Mouse (Mus musculus) forebrain, embryonic 10.5 days (tissue): ENCODE measurements at regions not wholly inside any gene's neighbourhood (a gene's known extent, or its start where the extent isn't known, plus 50 kb on each side); places are given as distances from the start of the nearest gene placed in this dataset.
A peak's percentile ranks its signal among the peaks of the same experiment; 100 is the strongest.

Experiments used
- DNase-seq: peaks from one replicate; pipeline ENCODE4 v3.0.0-alpha.2; 2017; ENCODE audit warnings: low spot score; ENCODE audit errors: extremely low spot score
- H3K27ac ChIP-seq: fragments of 300-500 bp; sonication (generic); 2 replicates; pipeline ENCODE4 v1.5.1; 2016; ENCODE audit warnings: mild to moderate bottlenecking
- H3K27me3 ChIP-seq: fragments of 300-500 bp; sonication (generic); 2 replicates; pipeline ENCODE4 v1.6.1; 2016; ENCODE audit warnings: mild to moderate bottlenecking; ENCODE audit not compliant: poor library complexity, severe bottlenecking
- H3K36me3 ChIP-seq: fragments of 300-500 bp; sonication (generic); replicated peaks from 2 replicates; pipeline ENCODE4 v1.6.1; 2016; ENCODE audit warnings: mild to moderate bottlenecking, moderate library complexity
- H3K4me1 ChIP-seq: fragments of 300-500 bp; sonication (generic); 2 replicates; pipeline ENCODE4 v1.6.1; 2016
- H3K4me3 ChIP-seq: fragments of 300-500 bp; sonication (generic); 2 replicates; pipeline ENCODE4 v1.5.1; 2016; ENCODE audit warnings: mild to moderate bottlenecking, moderate library complexity
- H3K9me3 ChIP-seq: fragments of 300-500 bp; sonication (generic); 2 replicates; pipeline ENCODE4 v1.6.1; 2016; ENCODE audit warnings: mild to moderate bottlenecking, moderate library complexity
- WGBS: fragments of 180-500 bp; shearing (Covaris S2); methylation state at CpG from one replicate; pipeline ENCODE4 v1.1.7; 2016; 5-methylcytosine and 5-hydroxymethylcytosine counted together

DNA sequence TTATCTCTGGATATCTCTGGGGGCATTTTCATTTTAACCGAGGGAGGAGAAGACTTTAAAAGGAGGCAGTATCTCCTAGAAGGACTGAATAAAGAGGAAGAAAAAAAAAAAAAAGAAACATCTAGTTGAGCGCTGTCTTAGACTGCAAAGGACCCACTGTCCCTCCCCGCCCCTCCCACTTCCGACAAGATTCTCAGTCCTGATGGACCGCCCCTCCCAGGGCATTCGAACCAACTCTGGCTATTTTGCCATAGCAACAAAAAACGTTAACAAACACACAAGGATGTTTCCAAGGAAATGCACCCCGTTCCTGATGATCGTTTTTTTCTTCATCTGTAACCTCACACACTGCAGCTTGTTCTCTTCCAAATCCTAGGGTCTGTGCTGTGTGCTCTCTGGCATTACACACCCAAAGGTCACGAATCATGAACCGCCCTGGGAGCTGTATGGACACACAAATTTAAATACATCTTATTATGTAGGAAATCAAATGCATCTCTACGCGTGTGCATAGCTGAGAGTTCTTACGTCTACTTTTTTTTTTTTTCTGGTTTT is 75.8 kb downstream of the Rnd3 start:
- 76% methylated on average over 14 of the region's 14 CpGs for WGBS
- DNase-seq = no peak
- Histone ChIP-seq H3K4me3 (no peak overlapping the region), H3K36me3 (no peaks in the 10 kb centered on the region), H3K27me3 (no peaks in the 10 kb centered on the region), H3K4me1 (peaks cover 12% of the 10 kb centered on the region), H3K9me3 (no peaks in the 10 kb centered on the region), H3K27ac (no peak overlapping the region)

DNA sequence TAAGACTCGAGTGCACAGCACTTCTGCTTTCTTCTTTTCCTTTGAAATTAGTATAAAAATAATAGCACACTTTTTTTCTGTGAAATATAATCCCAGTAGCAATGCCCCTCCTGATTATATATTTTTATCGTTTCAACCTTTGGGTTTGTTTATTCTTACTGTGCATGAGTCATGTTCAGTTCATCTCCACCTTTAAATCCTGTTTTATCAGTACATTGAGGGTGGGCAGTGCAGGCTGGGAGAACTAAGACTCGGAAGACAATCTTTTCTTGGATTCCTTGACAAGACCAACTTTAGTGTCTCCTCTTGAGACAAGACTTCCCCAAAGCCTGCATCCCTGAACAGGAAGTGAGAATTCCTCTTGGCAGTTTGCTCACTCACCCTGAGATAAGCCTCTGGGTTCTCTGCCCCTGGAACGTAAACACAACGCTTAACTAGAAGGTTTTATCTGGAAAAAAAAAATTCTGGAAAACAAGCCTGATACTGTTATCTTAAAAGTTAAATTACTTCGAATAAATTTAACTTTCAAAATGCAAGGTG is 76.5 kb downstream of the Rnd3 start:
- Histone ChIP-seq H3K4me1 (peaks cover 12% of the 10 kb centered on the region), H3K27ac (no peak overlapping the region), H3K27me3 (no peaks in the 10 kb centered on the region), H3K4me3 (no peak overlapping the region), H3K36me3 (no peaks in the 10 kb centered on the region), H3K9me3 (no peaks in the 10 kb centered on the region)
- 70% methylated on average over 6 of the region's 6 CpGs for WGBS
- DNase-seq = no peak

- H3K36me3 ChIP-seq = no peaks in the 10 kb centered on the region
- no peaks in the 10 kb centered on the region for H3K27me3 ChIP-seq
- no peak for DNase-seq
- H3K4me3 ChIP-seq = no peak overlapping the region
- 74% methylated on average over 2 of the region's 2 CpGs for WGBS
- H3K4me1 ChIP-seq = peaks cover 23% of the 10 kb centered on the region
- H3K27ac ChIP-seq = peak overlapping the region; percentile 4; the same call in 1 of the 2 replicates
- H3K9me3 ChIP-seq = no peaks in the 10 kb centered on the region
Measured at GRCm38 (mm10) chr2:51070902-51071301, 78.0 kb downstream of the Rnd3 start.

- WGBS = 32% methylated on average over 11 of the region's 11 CpGs
- DNase-seq = peak; percentile 56
- peaks cover 36% of the 10 kb centered on the region for H3K4me1 ChIP-seq
- no peaks in the 10 kb centered on the region; the same call in 1 of the 2 replicates for H3K9me3 ChIP-seq
- peak overlapping the region; percentile 84 for H3K27ac ChIP-seq
- no peak overlapping the region for H3K4me3 ChIP-seq
- no peaks in the 10 kb centered on the region for H3K27me3 ChIP-seq
- no peaks in the 10 kb centered on the region for H3K36me3 ChIP-seq
Measured at GRCm38 (mm10) chr2:51066423-51066831, 82.5 kb downstream of the Rnd3 start.

DNA sequence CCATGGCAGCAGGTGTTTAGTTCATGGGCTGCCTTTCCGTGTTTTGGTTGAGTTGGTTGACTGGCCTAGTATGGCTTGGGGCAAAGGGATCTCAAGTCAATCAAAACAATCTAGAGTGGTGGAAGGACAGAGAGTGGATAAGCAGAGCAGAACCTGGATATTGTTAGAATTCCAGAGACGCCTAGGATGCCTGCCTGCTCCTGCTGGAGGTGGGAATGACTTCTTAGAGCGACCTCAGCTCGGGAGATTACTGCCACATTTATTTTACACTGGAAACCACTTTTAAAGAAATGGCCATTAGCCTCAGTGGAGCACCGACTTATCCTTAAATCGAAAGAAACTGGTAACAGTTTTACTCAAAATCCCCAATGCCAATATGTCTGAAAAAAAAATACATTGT is 83.1 kb downstream of the Rnd3 start:
- no peak for DNase-seq
- H3K27ac ChIP-seq = peak overlapping the region; percentile 84
- WGBS = 70% methylated on average over 6 of the region's 6 CpGs

DNA sequence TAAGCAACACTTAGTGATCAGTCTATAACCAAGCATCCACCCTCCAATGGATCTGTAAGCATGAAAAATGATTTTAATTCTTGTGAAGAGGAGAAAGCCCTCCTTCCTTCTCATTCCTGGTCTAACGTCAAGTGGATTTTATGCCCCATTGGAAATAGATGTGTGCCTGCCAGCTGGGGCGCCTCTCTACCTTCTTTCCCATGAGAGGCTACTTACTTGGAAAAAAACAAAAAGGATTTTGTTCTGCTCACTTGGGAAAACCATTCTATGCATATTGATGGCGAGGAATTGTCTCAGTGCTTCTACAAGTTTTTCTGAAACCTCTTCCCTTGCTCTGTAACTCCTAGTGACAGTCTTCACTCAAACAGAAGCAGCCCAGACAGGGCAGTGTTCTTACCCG is 84.1 kb downstream of the Rnd3 start:
- Histone ChIP-seq H3K27me3 (no peaks in the 10 kb centered on the region), H3K4me3 (no peak overlapping the region), H3K27ac (peak overlapping the region; percentile 44; the same call in 1 of the 2 replicates), H3K36me3 (no peaks in the 10 kb centered on the region), H3K9me3 (no peaks in the 10 kb centered on the region; the same call in 1 of the 2 replicates), H3K4me1 (peaks cover 27% of the 10 kb centered on the region)
- no peak for DNase-seq
- 78% methylated on average over 4 of the region's 4 CpGs for WGBS

More for the DNA sequence above, 83.1 kb downstream of the Rnd3 start:
- Histone ChIP-seq H3K27me3 (no peaks in the 10 kb centered on the region), H3K4me3 (no peak overlapping the region), H3K4me1 (peaks cover 30% of the 10 kb centered on the region), H3K36me3 (no peaks in the 10 kb centered on the region), H3K9me3 (no peaks in the 10 kb centered on the region; the same call in 1 of the 2 replicates)

- WGBS = 94% methylated on average over 5 of the region's 5 CpGs
- H3K4me3 ChIP-seq = no peak overlapping the region
- no peak overlapping the region for H3K27ac ChIP-seq
- no peaks in the 10 kb centered on the region for H3K27me3 ChIP-seq
- H3K9me3 ChIP-seq = no peaks in the 10 kb centered on the region; the same call in 1 of the 2 replicates
- no peaks in the 10 kb centered on the region for H3K36me3 ChIP-seq
- DNase-seq = no peak
- H3K4me1 ChIP-seq = peaks cover 24% of the 10 kb centered on the region
Measured at GRCm38 (mm10) chr2:51062049-51062448, 86.9 kb downstream of the Rnd3 start.

GRCm38 (mm10) chr2:51058158-51058557 is 90.8 kb downstream of the Rnd3 start:
- 84% methylated on average over 4 of the region's 4 CpGs for WGBS
- no peak for DNase-seq
- Histone ChIP-seq H3K36me3 (no peaks in the 10 kb centered on the region), H3K27ac (no peak overlapping the region), H3K4me1 (peaks cover 17% of the 10 kb centered on the region), H3K9me3 (no peaks in the 10 kb centered on the region; the same call in 1 of the 2 replicates), H3K27me3 (no peaks in the 10 kb centered on the region), H3K4me3 (no peak overlapping the region)

- 60% methylated on average over 8 of the region's 8 CpGs for WGBS
- H3K9me3 ChIP-seq = no peaks in the 10 kb centered on the region
- no peaks in the 10 kb centered on the region for H3K27me3 ChIP-seq
- DNase-seq = no peak
- 0 out of 2 replicates have a peak overlapping the region, but pooled peaks have one; percentile 33 for H3K27ac ChIP-seq
- H3K4me3 ChIP-seq = no peak overlapping the region
- no peaks in the 10 kb centered on the region for H3K36me3 ChIP-seq
- H3K4me1 ChIP-seq = peaks cover 17% of the 10 kb centered on the region
Measured at GRCm38 (mm10) chr2:51056141-51056731, 92.7 kb downstream of the Rnd3 start.

DNA sequence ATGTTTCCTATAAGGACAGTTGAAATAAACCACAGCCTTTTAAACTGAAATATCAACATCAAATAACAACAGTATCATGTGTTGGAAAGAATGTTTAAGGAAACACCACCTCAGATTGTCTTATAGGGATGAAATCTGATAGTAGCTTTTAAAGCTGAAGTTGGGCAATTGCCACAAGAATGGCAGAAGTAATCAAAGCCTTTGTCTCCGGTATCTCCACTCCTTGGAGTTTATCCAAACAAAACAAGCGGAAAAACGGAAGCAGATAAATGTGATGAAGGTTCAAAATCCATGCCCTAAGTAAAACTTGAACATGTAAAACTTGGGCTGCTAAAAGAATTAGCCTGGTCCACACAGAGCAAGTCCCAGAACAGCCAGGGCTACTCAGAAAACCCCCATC is 93.6 kb downstream of the Rnd3 start:
- DNase-seq = no peak
- Histone ChIP-seq H3K4me1 (peaks cover 17% of the 10 kb centered on the region), H3K4me3 (no peak overlapping the region), H3K27ac (no peak overlapping the region), H3K9me3 (no peaks in the 10 kb centered on the region), H3K27me3 (no peaks in the 10 kb centered on the region), H3K36me3 (no peaks in the 10 kb centered on the region)
- 60% methylated on average over 3 of the region's 3 CpGs for WGBS

DNA sequence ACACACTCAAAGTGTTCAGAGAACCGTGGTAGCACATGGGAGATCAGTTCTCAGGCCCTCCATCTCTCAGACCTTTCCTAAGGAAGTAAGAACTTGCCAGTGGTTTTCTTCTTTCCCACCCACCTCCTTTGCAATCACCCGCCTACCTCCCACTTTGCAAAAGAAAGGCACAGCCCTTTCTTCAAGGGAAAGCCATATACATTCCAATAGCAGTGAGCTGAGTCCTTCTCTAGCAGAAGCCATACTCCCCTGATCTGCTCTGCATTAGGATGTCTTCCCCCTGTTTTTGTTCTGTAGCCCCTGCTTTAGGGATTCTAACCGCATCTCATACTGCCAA is 99.1 kb downstream of the Rnd3 start:
- H3K4me1 ChIP-seq = peaks cover 27% of the 10 kb centered on the region
- 55% methylated on average over 3 of the region's 3 CpGs for WGBS
- no peak overlapping the region for H3K4me3 ChIP-seq
- H3K27ac ChIP-seq = no peak overlapping the region
- H3K9me3 ChIP-seq = no peaks in the 10 kb centered on the region
- H3K36me3 ChIP-seq = no peaks in the 10 kb centered on the region
- H3K27me3 ChIP-seq = no peaks in the 10 kb centered on the region
- DNase-seq = no peak

- no peaks in the 10 kb centered on the region for H3K9me3 ChIP-seq
- DNase-seq = no peak
- no peaks in the 10 kb centered on the region for H3K27me3 ChIP-seq
- WGBS = 59% methylated on average over 8 of the region's 8 CpGs
- peaks cover 27% of the 10 kb centered on the region for H3K4me1 ChIP-seq
- H3K4me3 ChIP-seq = no peak overlapping the region
- H3K27ac ChIP-seq = no peak overlapping the region
- H3K36me3 ChIP-seq = no peaks in the 10 kb centered on the region
Measured at GRCm38 (mm10) chr2:51049101-51049833, 99.6 kb downstream of the Rnd3 start.

DNA sequence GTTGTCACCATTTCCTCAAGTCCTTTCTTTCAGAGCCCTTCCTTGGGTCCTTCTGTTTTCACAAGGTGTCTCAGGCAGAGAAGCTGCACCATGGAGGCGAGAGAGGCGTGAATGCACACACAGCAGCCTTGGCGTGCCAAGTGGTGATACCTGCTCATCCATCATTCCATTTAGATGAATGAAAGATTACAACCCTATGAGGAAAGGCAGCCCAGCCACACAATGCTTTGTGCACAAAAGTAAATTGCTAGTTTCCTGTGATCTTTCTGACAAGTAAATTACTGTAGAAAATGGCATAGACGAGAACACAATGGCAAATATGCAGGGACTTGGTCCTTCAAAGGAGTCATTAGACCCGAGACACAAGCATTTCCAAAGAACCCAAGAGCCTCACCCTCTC is 101.4 kb downstream of the Rnd3 start:
- no peak overlapping the region for H3K27ac ChIP-seq
- no peak overlapping the region for H3K4me3 ChIP-seq
- no peaks in the 10 kb centered on the region for H3K9me3 ChIP-seq
- peaks cover 27% of the 10 kb centered on the region for H3K4me1 ChIP-seq
- WGBS = 86% methylated on average over 5 of the region's 5 CpGs
- DNase-seq = no peak
- H3K36me3 ChIP-seq = no peaks in the 10 kb centered on the region
- H3K27me3 ChIP-seq = no peaks in the 10 kb centered on the region
